Mouse (Mus musculus): ENCODE data around the gene Nfyc. TPM values are rescaled to one million over a fixed set of nuclear protein-coding genes. Genes with fewer than 3 reads are reported as not detected.

The Nfyc gene
- polyA plus RNA-seq, 2 experiments: 50.6 to 53.3 TPM

DNA sequence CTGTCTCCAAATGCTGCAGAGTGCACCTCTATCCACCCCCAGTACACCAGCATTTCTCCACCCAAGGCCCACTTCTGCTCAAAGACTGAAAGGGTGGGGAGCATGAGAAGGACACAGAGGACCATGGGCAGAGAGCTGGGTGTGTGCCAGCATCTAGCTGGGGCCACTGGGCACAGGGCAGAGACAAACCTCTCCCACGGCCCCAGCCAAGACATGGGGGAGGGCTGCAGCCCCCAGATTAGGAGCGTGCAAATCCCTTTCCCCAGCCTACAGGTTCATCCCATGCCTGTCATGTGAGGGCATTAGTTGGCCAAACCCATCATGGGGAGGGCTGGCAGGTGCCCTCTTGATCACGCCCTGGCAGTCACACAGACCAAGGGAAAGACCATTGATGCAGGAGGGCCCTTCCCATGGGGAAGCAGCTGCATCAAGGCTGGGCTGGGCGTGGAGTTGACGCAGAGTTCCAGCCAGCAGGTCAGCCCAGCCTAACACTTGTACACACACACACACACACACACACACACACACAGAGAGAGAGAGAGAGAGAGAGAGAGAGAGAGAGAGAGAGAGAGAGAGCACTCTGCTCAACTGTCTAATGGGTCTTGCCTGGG is 97.3 kb downstream of the Nfyc start:
- WGBS (ENCODE audit: insufficient replicate concordance): 64% methylated on average over 5 of the region's 5 CpGs
- Histone ChIP-seq H3K27me3 (ENCODE audit: control insufficient read depth, insufficient read depth, low read length) (peaks cover 29% of the 10 kb centered on the region), H3K9ac (replicated peaks) (no peak overlapping the region), H3K36me3 (replicated peaks; ENCODE audit: control insufficient read depth, insufficient read depth, low read depth) (no peaks in the 10 kb centered on the region), H3K4me1 (replicated peaks; ENCODE audit: control insufficient read depth in 2 of 2, insufficient read depth in 2 of 2, low read length in 1 of 2) (peaks cover 8% of the 10 kb centered on the region in 2 experiments), H3K9me3 (ENCODE audit: control insufficient read depth, low read length) (no peaks in the 10 kb centered on the region), H3K27ac (no peak overlapping the region), H3K4me3 (ENCODE audit: insufficient read depth in 1 of 2, low read depth in 2 of 2, low read length in 2 of 2) (no peak overlapping the region), H3K4me2 (ENCODE audit: low read depth) (no peak overlapping the region)
- DNase-seq (ENCODE audit: low read depth in 3 of 3, low spot score in 3 of 3) (no peak), ATAC-seq (ENCODE audit: insufficient read depth) (no peak)
- TF ChIP-seq EP300 (IDR thresholded peaks at IDR 0.05; ENCODE audit: low read depth): no peak

DNA sequence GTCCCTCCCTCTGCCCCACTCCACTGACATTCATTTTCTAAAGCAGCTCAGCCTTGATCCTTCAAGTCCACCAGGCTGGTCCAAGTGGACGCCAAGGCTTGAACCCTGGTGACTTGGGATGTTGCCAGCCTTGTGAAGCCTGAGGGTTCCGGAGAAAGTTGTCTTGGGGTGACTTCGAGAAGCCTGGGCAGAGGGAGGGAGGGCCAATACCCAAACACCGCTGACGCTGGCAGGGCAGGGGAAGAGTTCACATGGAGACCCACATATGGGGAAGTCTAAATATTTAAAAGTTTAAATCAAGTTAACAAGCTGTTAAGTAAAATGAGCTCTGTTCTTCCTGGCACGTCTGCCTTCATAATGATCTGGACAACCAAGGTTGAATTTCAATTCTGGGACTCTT is 98.6 kb downstream of the Nfyc start:
- Histone ChIP-seq H3K4me1 (replicated peaks; ENCODE audit: control insufficient read depth in 2 of 2, insufficient read depth in 2 of 2, low read length in 1 of 2) (peaks cover 8% of the 10 kb centered on the region in 2 experiments), H3K4me3 (ENCODE audit: insufficient read depth in 1 of 2, low read depth in 2 of 2, low read length in 2 of 2) (no peak overlapping the region), H3K27ac (no peak overlapping the region), H3K9me3 (ENCODE audit: control insufficient read depth, low read length) (no peaks in the 10 kb centered on the region), H3K4me2 (ENCODE audit: low read depth) (no peak overlapping the region), H3K27me3 (ENCODE audit: control insufficient read depth, insufficient read depth, low read length) (peaks cover 23% of the 10 kb centered on the region), H3K36me3 (replicated peaks; ENCODE audit: control insufficient read depth, insufficient read depth, low read depth) (no peaks in the 10 kb centered on the region), H3K9ac (replicated peaks) (no peak overlapping the region)
- TF ChIP-seq EP300 (IDR thresholded peaks at IDR 0.05; ENCODE audit: low read depth): no peak
- no peak for ATAC-seq (ENCODE audit: insufficient read depth)
- DNase-seq (ENCODE audit: low read depth in 3 of 3, low spot score in 3 of 3): no peak
- WGBS (ENCODE audit: insufficient replicate concordance): 58% methylated on average over 6 of the region's 6 CpGs

DNA sequence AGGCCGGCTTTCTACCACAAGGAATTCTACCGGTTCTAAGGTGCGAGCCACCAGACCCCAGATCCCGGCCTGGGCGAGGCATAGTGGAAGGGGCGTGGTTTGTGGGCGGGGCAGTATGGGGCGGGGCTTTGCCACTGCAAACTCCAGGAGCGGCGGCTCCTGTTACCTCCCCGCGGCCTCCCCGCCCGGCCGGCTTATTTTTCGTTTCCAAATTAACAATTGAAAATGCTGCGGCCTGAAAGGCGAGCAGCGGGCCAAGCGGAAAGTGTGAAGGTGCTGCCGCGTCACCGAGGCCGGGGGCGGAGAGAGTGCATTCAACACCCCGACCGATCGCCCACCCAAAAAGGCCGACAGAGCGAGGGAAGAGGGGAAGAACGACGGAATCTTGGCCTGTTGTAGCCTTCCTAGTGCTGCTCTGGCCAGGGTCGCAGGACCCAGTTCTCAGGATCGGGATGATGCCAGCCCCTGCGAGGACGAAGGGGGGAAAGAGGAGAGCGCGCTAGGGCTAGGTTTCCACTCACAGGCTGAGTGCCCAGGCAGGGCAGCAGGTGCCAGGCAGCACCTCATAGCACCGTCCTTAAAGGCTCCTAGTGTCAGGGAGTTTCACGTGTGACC is 100.2 kb downstream of the Nfyc start:
- ATAC-seq (ENCODE audit: insufficient read depth) (peak; percentile 88), DNase-seq (ENCODE audit: low read depth in 3 of 3, low spot score in 3 of 3) (peak; percentile 51 to 66 (median 55))
- Histone ChIP-seq H3K9ac (replicated peaks) (peak overlapping the region; percentile 68), H3K4me2 (ENCODE audit: low read depth) (peak overlapping the region; percentile 98), H3K27ac (no peak overlapping the region), H3K36me3 (replicated peaks; ENCODE audit: control insufficient read depth, insufficient read depth, low read depth) (no peaks in the 10 kb centered on the region), H3K4me3 (ENCODE audit: insufficient read depth in 1 of 2, low read depth in 2 of 2, low read length in 2 of 2) (peak overlapping the region; percentile 64 to 66), H3K27me3 (ENCODE audit: control insufficient read depth, insufficient read depth, low read length) (peaks cover 19% of the 10 kb centered on the region), H3K9me3 (ENCODE audit: control insufficient read depth, low read length) (no peaks in the 10 kb centered on the region), H3K4me1 (replicated peaks; ENCODE audit: control insufficient read depth in 2 of 2, insufficient read depth in 2 of 2, low read length in 1 of 2) (peaks cover 8% of the 10 kb centered on the region in 2 experiments)
- 1% methylated on average over 40 of the region's 40 CpGs for WGBS (ENCODE audit: insufficient replicate concordance)
- TF ChIP-seq CTCF (IDR thresholded peaks at IDR 0.05; ENCODE audit: low read depth) (no peak), EP300 (IDR thresholded peaks at IDR 0.05; ENCODE audit: low read depth) (no peak)

DNA sequence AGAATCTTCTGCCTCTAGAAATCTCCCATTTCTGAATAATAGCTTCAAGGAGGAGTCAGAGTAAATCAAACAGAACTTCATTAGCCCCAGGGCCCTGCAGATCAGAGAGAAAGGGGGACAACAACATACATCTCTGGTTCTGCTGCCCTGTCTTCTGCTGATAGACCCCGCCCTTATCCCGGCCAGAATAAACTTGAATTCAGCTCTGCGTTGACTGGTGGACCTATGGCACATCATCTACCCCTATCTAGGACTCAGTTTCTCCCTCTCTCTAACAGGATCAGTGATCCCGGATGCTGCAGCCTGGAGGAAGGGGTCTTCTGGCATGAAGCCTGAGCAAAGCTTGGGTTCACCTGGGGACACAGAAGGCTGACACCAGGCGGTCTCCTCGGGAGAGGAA is 100.8 kb downstream of the Nfyc start:
- TF ChIP-seq EP300 (IDR thresholded peaks at IDR 0.05; ENCODE audit: low read depth): no peak
- TF ChIP-seq CTCF (IDR thresholded peaks at IDR 0.05; ENCODE audit: low read depth): no peak
- peak overlapping the region; percentile 98 for H3K4me2 ChIP-seq (ENCODE audit: low read depth)
- no peaks in the 10 kb centered on the region for H3K36me3 ChIP-seq (replicated peaks; ENCODE audit: control insufficient read depth, insufficient read depth, low read depth)
- H3K27me3 ChIP-seq (ENCODE audit: control insufficient read depth, insufficient read depth, low read length): peaks cover 19% of the 10 kb centered on the region
- H3K9ac ChIP-seq (replicated peaks): no peak overlapping the region; the same call in 1 of the 2 replicates
- peaks cover 8% of the 10 kb centered on the region in 2 experiments for H3K4me1 ChIP-seq (replicated peaks; ENCODE audit: control insufficient read depth in 2 of 2, insufficient read depth in 2 of 2, low read length in 1 of 2)
- ATAC-seq (ENCODE audit: insufficient read depth) (peak; percentile 70; the same call in 1 of the 2 replicates), DNase-seq (ENCODE audit: low read depth in 3 of 3, low spot score in 3 of 3) (peak in 1 of 3 experiments; percentile 20)
- H3K27ac ChIP-seq: no peak overlapping the region
- peak overlapping the region in 1 of 2 experiments; percentile 66; a peak in 2 of 4 replicates for H3K4me3 ChIP-seq (ENCODE audit: insufficient read depth in 1 of 2, low read depth in 2 of 2, low read length in 2 of 2)
- no peaks in the 10 kb centered on the region for H3K9me3 ChIP-seq (ENCODE audit: control insufficient read depth, low read length)
- 15% methylated on average over 6 of the region's 6 CpGs for WGBS (ENCODE audit: insufficient replicate concordance)

DNA sequence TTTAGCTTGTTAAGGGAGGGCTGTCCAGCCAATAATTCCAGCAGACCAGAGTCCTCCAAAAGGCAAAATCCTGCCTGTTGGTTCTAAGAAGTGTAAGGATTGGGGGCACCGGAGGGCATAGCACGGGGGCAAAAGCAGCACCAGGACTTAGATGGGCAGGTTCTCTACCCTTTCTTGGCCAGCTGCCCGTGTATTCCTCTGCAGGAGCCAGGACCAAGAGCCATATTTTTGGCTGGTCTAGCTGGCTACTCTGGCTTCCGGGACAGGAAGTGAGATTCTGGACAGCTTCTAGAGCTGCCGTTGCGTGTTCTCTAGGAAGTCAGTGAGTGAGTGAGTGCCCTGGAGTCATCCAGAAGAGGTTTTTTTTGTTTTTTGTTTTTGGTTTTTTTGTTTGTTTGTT is 101.2 kb downstream of the Nfyc start:
- ATAC-seq (ENCODE audit: insufficient read depth): no peak
- no peak overlapping the region for H3K9ac ChIP-seq (replicated peaks)
- H3K4me3 ChIP-seq (ENCODE audit: insufficient read depth in 1 of 2, low read depth in 2 of 2, low read length in 2 of 2): no peak overlapping the region
- DNase-seq (ENCODE audit: low read depth in 3 of 3, low spot score in 3 of 3): no peak
- H3K4me1 ChIP-seq (replicated peaks; ENCODE audit: control insufficient read depth in 2 of 2, insufficient read depth in 2 of 2, low read length in 1 of 2): peaks cover 8% of the 10 kb centered on the region in 2 experiments
- no peak overlapping the region for H3K27ac ChIP-seq
- H3K36me3 ChIP-seq (replicated peaks; ENCODE audit: control insufficient read depth, insufficient read depth, low read depth): no peaks in the 10 kb centered on the region
- TF ChIP-seq CTCF (IDR thresholded peaks at IDR 0.05; ENCODE audit: low read depth): no peak
- TF ChIP-seq EP300 (IDR thresholded peaks at IDR 0.05; ENCODE audit: low read depth): no peak
- H3K9me3 ChIP-seq (ENCODE audit: control insufficient read depth, low read length): no peaks in the 10 kb centered on the region
- H3K4me2 ChIP-seq (ENCODE audit: low read depth): no peak overlapping the region
- H3K27me3 ChIP-seq (ENCODE audit: control insufficient read depth, insufficient read depth, low read length): peaks cover 19% of the 10 kb centered on the region
- 40% methylated on average over 6 of the region's 6 CpGs for WGBS (ENCODE audit: insufficient replicate concordance)

Measured in liver, embryonic 14.5 days (tissue).